Mouse (Mus musculus): ENCODE measurements around the gene Rab33a. TPM values are rescaled to one million over a fixed set of nuclear protein-coding genes. Genes with fewer than 3 reads are reported as not detected.

The Rab33a gene
- 0.19 and 0.43 TPM in 2 replicates for polyA plus RNA-seq (2012; rRNA removed)

DNA sequence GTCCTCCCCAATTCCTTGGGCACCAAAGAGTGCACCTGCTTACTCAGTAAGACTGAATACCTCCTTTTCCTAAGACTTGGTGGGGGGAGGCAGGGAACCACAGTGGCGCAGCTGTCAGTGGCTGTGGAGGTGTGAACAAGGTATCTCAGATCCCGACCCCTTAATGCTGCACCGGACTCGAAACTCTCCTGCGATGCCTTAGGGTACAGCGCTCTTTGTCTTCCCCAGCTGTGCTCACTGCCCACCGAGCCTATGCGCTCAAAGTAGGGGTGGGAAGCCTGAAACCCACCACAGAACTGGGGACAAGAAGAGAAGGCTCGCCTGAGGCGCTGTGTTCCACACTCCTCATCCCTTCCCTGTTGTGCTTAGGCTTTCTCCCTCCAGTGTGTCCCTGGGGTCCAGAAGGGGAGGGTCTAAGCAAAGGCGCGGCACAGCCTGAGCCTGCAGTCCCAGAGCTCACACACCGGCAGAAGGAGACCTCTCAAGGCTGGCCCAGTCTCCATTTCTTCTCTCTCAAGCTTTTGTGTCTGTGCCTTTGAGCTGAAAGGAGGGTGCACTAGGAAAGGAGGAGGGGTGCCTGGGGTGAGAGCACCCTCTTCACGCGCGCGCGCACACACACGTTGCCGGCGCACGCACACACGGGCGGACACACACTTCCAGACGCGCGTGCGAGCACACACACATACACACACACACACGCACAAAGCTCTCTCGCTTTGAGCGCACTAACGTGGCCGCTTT, at the start of gene Rab33a:
Gene Rab33a (plus strand): TSS at position 478 of the 741 bp plus-strand sequence.
- Histone ChIP-seq H3K27ac (ENCODE audit: insufficient read depth, low read depth, low read length) (no peak within 1 kb of the TSS), H3K4me1 (ENCODE audit: control insufficient read depth, insufficient read depth, low read length) (no peaks in the 10 kb centered on the region), H3K27me3 (replicated peaks; ENCODE audit: control insufficient read depth, insufficient read depth, low read length) (no peaks in the 10 kb centered on the region), H3K4me3 (ENCODE audit: insufficient read depth, low read depth, low read length) (peak within 1 kb of the TSS; percentile 42), H3K36me3 (ENCODE audit: control insufficient read depth, insufficient read depth, low read length) (no peaks in the 10 kb centered on the region)
- no peak for DNase-seq
- 3% methylated on average over 33 of the region's 33 CpGs for WGBS
- TF ChIP-seq CTCF (conservative IDR thresholded peaks at IDR 0.05; ENCODE audit: insufficient read depth, insufficient read length, low read depth, low read length) (no peak), POLR2A (IDR thresholded peaks at IDR 0.05; ENCODE audit: low read depth, low read length) (no peak)

DNA sequence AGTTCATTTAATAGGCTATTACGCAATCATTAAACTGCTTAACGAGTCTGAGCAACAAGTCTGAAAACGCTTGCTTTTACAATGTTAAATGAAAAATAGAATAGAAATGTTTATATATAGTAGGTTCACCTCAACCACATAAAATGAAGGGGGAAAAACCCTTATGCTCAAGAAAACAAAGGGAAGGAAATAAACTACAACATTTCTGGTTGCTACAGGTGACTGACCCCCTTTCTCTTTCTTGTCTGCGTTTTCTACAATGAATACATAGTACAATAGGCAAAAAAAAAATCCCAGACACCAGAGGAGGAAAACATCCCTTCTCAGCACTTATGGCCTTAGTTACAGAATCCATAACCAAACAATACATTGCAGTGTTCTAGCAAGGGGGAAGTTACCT, 38.0 kb upstream of the Rab33a start:
- no peak overlapping the region for H3K27ac ChIP-seq (ENCODE audit: insufficient read depth, low read depth, low read length)
- H3K36me3 ChIP-seq (ENCODE audit: control insufficient read depth, insufficient read depth, low read length): no peaks in the 10 kb centered on the region
- 71% methylated on average over 4 of the region's 4 CpGs for WGBS
- DNase-seq: no peak
- H3K4me1 ChIP-seq (ENCODE audit: control insufficient read depth, insufficient read depth, low read length): no peaks in the 10 kb centered on the region
- H3K27me3 ChIP-seq (replicated peaks; ENCODE audit: control insufficient read depth, insufficient read depth, low read length): no peaks in the 10 kb centered on the region
- no peak overlapping the region for H3K4me3 ChIP-seq (ENCODE audit: insufficient read depth, low read depth, low read length)
- TF ChIP-seq CTCF (conservative IDR thresholded peaks at IDR 0.05; ENCODE audit: insufficient read depth, insufficient read length, low read depth, low read length): no peak
- no peak for TF ChIP-seq POLR2A (IDR thresholded peaks at IDR 0.05; ENCODE audit: low read depth, low read length)

DNA sequence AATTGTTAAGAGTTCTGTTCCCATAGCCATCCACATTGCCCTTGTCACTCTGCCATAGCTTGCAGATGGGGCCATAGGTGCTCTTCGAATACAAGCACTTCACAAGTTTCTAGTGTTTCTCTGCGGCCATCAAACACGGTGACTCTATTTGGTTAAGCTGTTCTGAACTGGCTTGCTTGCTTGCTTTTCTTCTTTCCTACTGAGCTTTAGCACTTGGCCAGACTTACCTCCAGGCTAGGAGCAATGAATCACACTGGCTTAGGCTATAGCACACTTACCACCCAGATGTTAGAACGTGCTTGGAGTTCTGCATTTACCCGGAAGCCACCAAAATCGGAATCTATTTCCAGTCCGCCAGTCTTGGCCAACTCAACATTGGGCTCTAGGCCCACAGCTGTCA, 37.4 kb upstream of the Rab33a start:
- no peaks in the 10 kb centered on the region for H3K4me1 ChIP-seq (ENCODE audit: control insufficient read depth, insufficient read depth, low read length)
- H3K4me3 ChIP-seq (ENCODE audit: insufficient read depth, low read depth, low read length): no peak overlapping the region
- no peak for DNase-seq
- no peak overlapping the region for H3K27ac ChIP-seq (ENCODE audit: insufficient read depth, low read depth, low read length)
- no peaks in the 10 kb centered on the region for H3K27me3 ChIP-seq (replicated peaks; ENCODE audit: control insufficient read depth, insufficient read depth, low read length)
- WGBS: 90% methylated on average over 7 of the region's 7 CpGs
- TF ChIP-seq CTCF (conservative IDR thresholded peaks at IDR 0.05; ENCODE audit: insufficient read depth, insufficient read length, low read depth, low read length) (no peak), POLR2A (IDR thresholded peaks at IDR 0.05; ENCODE audit: low read depth, low read length) (no peak)
- no peaks in the 10 kb centered on the region for H3K36me3 ChIP-seq (ENCODE audit: control insufficient read depth, insufficient read depth, low read length)

DNA sequence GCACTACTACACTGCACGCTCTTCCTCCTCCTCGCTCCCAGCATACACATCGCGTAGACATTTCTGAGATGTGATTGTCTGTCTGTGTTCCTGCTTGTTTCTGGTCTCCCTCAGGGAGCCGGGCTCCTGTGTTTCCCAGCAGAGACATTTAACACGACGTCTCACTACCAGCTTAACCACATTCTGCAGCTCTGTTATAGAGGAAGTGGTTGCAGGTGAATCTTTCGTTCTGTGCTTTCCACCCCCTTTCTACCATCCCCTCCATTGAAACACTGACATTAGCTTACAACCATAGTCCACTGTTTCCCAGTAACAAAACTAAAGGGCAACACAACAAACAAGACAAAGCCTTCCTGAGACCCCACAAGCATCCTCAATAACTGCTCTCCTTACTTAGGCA, 25.3 kb upstream of the Rab33a start:
- Histone ChIP-seq H3K36me3 (ENCODE audit: control insufficient read depth, insufficient read depth, low read length) (no peaks in the 10 kb centered on the region), H3K27me3 (replicated peaks; ENCODE audit: control insufficient read depth, insufficient read depth, low read length) (no peaks in the 10 kb centered on the region), H3K27ac (ENCODE audit: insufficient read depth, low read depth, low read length) (no peak overlapping the region), H3K4me1 (ENCODE audit: control insufficient read depth, insufficient read depth, low read length) (no peaks in the 10 kb centered on the region), H3K4me3 (ENCODE audit: insufficient read depth, low read depth, low read length) (no peak overlapping the region)
- WGBS: 89% methylated on average over 8 of the region's 8 CpGs
- TF ChIP-seq POLR2A (IDR thresholded peaks at IDR 0.05; ENCODE audit: low read depth, low read length) (no peak), CTCF (conservative IDR thresholded peaks at IDR 0.05; ENCODE audit: insufficient read depth, insufficient read length, low read depth, low read length) (no peak)
- no peak for DNase-seq

DNA sequence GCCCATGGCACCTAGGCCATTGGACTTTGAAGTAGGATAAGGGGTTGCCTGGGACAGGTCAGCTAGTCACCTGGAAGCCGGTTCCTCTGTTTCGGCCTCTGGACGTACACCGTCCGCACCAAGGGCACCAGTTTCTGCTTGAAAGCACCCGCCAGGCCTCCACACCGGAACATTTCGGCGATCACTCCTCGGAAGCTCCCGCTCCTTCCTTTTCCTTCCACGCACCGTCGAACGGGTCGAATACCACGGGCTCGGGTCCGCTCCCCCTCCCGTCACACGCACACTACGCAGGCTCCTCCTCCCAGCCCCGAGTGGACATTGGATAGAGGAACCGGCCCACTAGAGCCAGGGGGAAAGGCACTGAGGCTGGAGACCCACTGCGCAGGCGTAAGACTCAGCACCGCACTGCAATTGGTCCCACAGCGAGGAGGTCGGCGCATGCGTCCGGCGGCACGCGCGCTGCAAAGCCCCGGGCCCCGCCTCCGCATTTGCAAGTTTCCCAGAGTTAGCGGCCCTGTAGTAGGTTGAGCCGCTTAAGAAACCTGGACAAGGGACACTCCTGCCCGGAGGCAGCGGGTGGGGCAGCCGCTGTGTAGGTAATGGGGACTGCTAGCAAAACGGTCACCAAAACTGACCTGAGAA, 5.8 kb upstream of the Rab33a start, which contains the start of gene Aifm1:
Gene Aifm1 (minus strand): TSS at position 398 of the 642 bp plus-strand sequence.
- peak; percentile 97 for DNase-seq
- Histone ChIP-seq H3K36me3 (ENCODE audit: control insufficient read depth, insufficient read depth, low read length) (no peaks in the 10 kb centered on the region), H3K27me3 (replicated peaks; ENCODE audit: control insufficient read depth, insufficient read depth, low read length) (no peaks in the 10 kb centered on the region), H3K4me1 (ENCODE audit: control insufficient read depth, insufficient read depth, low read length) (peaks cover 2% of the 10 kb centered on the region; the same call in 1 of the 2 replicates), H3K4me3 (ENCODE audit: insufficient read depth, low read depth, low read length) (peak within 1 kb of the TSS; percentile 72), H3K27ac (ENCODE audit: insufficient read depth, low read depth, low read length) (peak within 1 kb of the TSS; percentile 80)
- TF ChIP-seq CTCF (conservative IDR thresholded peaks at IDR 0.05; ENCODE audit: insufficient read depth, insufficient read length, low read depth, low read length): no peak
- TF ChIP-seq POLR2A (IDR thresholded peaks at IDR 0.05; ENCODE audit: low read depth, low read length): no peak
- 1% methylated on average over 45 of the region's 45 CpGs for WGBS

DNA sequence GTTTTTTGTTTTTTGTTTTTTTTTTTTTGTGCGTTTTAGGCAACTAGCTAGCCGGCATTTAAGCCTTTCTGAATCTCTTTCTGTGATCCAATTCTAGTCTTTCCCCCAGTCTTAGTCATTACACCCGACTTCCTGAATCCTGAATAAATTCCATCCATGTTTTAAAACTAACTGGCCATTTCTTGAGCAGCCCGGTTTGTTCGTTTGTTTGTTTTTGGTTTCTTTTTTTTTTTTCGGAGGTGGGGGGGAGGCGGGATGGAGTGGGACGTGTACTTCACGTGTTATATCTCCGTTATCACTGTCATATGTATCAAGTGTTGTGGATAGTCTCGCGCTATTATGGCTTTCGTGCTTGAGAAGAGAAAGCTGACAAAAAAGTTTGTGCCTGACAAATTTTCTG, 5.3 kb upstream of the Rab33a start:
- H3K4me3 ChIP-seq (ENCODE audit: insufficient read depth, low read depth, low read length): peak overlapping the region; percentile 44
- peaks cover 2% of the 10 kb centered on the region; the same call in 1 of the 2 replicates for H3K4me1 ChIP-seq (ENCODE audit: control insufficient read depth, insufficient read depth, low read length)
- DNase-seq: no peak
- H3K27ac ChIP-seq (ENCODE audit: insufficient read depth, low read depth, low read length): peak overlapping the region; percentile 31; the same call in 1 of the 2 replicates
- no peaks in the 10 kb centered on the region for H3K27me3 ChIP-seq (replicated peaks; ENCODE audit: control insufficient read depth, insufficient read depth, low read length)
- TF ChIP-seq POLR2A (IDR thresholded peaks at IDR 0.05; ENCODE audit: low read depth, low read length) (no peak), CTCF (conservative IDR thresholded peaks at IDR 0.05; ENCODE audit: insufficient read depth, insufficient read length, low read depth, low read length) (no peak)
- under 1% methylated on average over 13 of the region's 13 CpGs for WGBS
- H3K36me3 ChIP-seq (ENCODE audit: control insufficient read depth, insufficient read depth, low read length): no peaks in the 10 kb centered on the region

DNA sequence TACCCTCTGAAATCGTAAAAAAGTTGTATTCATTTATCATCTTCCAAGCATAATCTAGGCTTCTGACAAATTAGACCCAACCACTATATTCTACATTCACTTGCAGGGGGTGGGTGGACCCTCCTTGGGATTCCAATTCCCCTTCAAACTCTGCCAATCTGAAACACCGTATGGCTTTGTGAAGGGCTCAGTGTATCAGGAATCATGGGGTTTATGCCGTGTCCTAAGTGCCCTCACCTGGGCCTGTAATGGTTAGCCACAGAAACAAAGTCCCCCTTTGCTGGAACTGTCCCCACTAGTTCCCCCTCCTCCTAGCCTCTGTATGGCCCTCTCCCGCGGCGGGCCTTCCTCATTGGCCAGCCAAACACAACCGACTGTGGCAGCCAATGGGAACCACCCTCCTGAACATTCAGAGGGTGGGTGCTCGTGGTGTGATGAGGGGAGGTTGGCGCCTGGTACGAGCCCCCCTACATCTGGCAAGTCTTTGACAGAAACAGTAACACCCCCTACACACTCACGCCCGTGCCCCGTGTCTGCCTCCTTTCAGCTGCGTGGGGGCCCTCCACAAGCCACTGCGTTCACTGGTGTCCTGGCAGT, 776 bp upstream of the Rab33a start:
- no peaks in the 10 kb centered on the region for H3K36me3 ChIP-seq (ENCODE audit: control insufficient read depth, insufficient read depth, low read length)
- no peak overlapping the region for H3K27ac ChIP-seq (ENCODE audit: insufficient read depth, low read depth, low read length)
- no peaks in the 10 kb centered on the region for H3K4me1 ChIP-seq (ENCODE audit: control insufficient read depth, insufficient read depth, low read length)
- H3K4me3 ChIP-seq (ENCODE audit: insufficient read depth, low read depth, low read length): no peak overlapping the region
- H3K27me3 ChIP-seq (replicated peaks; ENCODE audit: control insufficient read depth, insufficient read depth, low read length): no peaks in the 10 kb centered on the region
- no peak for TF ChIP-seq CTCF (conservative IDR thresholded peaks at IDR 0.05; ENCODE audit: insufficient read depth, insufficient read length, low read depth, low read length)
- no peak for TF ChIP-seq POLR2A (IDR thresholded peaks at IDR 0.05; ENCODE audit: low read depth, low read length)
- WGBS: 35% methylated on average over 15 of the region's 15 CpGs
- no peak for DNase-seq

Measured in kidney, adult 2 months (tissue).